Mouse (Mus musculus) neural tube, embryonic 14.5 days (tissue): ENCODE results near the gene Brd3os. TPM values are rescaled to one million over a fixed set of nuclear protein-coding genes. Genes with fewer than 3 reads are reported as not detected.

Experiments used
- ATAC-seq: fragments of 200-750 bp; cut with Nextera tagmentation; 2 replicates; pipeline ENCODE4 v1.8.0; 2017; ENCODE audit warnings: low read depth, mild to moderate bottlenecking, moderate TSS enrichment, moderate library complexity
- H3K27ac ChIP-seq: fragments of 300-500 bp; sonication (generic); 2 replicates; pipeline ENCODE4 v1.5.1; 2014; ENCODE audit warnings: low read depth, mild to moderate bottlenecking, control low read depth, low read length, moderate library complexity, mixed read lengths
- H3K27me3 ChIP-seq: fragments of 300-500 bp; sonication (generic); 2 replicates; pipeline ENCODE4 v1.6.1; 2014; ENCODE audit warnings: low read length; ENCODE audit not compliant: control insufficient read depth, insufficient read depth
- H3K36me3 ChIP-seq: fragments of 300-500 bp; sonication (generic); 2 replicates; pipeline ENCODE4 v1.6.1; 2014; ENCODE audit warnings: low read length, mixed read lengths; ENCODE audit not compliant: control insufficient read depth, insufficient read depth
- H3K4me1 ChIP-seq: fragments of 300-500 bp; sonication (generic); 2 replicates; pipeline ENCODE4 v1.6.1; 2014; ENCODE audit warnings: low read length; ENCODE audit not compliant: control insufficient read depth, insufficient read depth
- H3K4me2 ChIP-seq: fragments of 300-500 bp; sonication (generic); 2 replicates; pipeline ENCODE4 v1.6.1; 2014; ENCODE audit warnings: mild to moderate bottlenecking, low read depth, low read length, control low read depth
- H3K4me3 ChIP-seq: fragments of 300-500 bp; sonication (generic); 2 replicates; pipeline ENCODE4 v1.5.1; 2014; ENCODE audit warnings: low read depth, low read length, control low read depth, mixed read lengths
- H3K9ac ChIP-seq: fragments of 300-500 bp; sonication (generic); replicated peaks from 2 replicates; pipeline ENCODE4 v1.6.1; 2014; ENCODE audit warnings: low read depth, mild to moderate bottlenecking, control low read depth, low read length, mixed read lengths
- H3K9me3 ChIP-seq: fragments of 300-500 bp; sonication (generic); 2 replicates; pipeline ENCODE4 v1.6.1; 2016; ENCODE audit warnings: low read length; ENCODE audit not compliant: control insufficient read depth
- WGBS: fragments of 180-500 bp; shearing (Covaris S2); extraction: QIAGEN DNeasy Blood & Tissue Kit; methylation state at CpG from one replicate; pipeline ENCODE4 v1.1.7; 2014; 5-methylcytosine and 5-hydroxymethylcytosine counted together
- microRNA-seq: library from miRNA; unstranded; fragments of <30 nt; microRNA quantifications from one replicate; pipeline ENCODE4, GENCODE M21; 2016
- polyA plus RNA-seq: library from polyadenylated mRNA; unstranded; fragments of >200 nt; fragmentation: Nextera tagmentation; extraction: Ambion mirVana; gene quantifications from 2 replicates; pipeline ENCODE4 v1.2.1, GENCODE M21; 2014

Brd3os gene
- polyA plus RNA-seq, 1 experiment from 2014 or later = 51.2 TPM

DNA sequence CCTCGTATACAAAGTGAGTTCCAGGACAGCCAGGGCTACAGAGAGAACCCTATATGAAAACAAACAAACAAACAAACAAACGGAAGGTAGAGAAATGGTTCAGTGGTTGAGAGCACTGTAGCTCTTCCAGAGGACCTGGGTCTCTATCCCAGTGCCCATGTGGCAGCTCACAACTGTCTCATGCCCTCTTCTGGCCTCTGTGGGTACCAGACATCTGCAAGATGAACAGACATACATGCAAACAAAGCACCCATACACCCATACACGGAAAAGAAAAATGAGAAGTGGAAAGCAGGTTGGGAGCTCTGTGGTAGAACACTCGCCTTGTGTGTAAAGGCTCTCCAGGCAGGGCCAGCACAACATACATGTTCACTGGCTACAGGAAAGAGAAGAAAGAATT lies 38.2 kb downstream of the Brd3os start:
- Histone ChIP-seq H3K27me3 (no peaks in the 10 kb centered on the region), H3K4me3 (no peak overlapping the region), H3K36me3 (no peaks in the 10 kb centered on the region), H3K4me1 (no peaks in the 10 kb centered on the region), H3K9me3 (no peaks in the 10 kb centered on the region), H3K9ac (no peak overlapping the region), H3K4me2 (no peak overlapping the region), H3K27ac (no peak overlapping the region)
- no peak for ATAC-seq
- 77% methylated on average over 4 of the region's 4 CpGs for WGBS

DNA sequence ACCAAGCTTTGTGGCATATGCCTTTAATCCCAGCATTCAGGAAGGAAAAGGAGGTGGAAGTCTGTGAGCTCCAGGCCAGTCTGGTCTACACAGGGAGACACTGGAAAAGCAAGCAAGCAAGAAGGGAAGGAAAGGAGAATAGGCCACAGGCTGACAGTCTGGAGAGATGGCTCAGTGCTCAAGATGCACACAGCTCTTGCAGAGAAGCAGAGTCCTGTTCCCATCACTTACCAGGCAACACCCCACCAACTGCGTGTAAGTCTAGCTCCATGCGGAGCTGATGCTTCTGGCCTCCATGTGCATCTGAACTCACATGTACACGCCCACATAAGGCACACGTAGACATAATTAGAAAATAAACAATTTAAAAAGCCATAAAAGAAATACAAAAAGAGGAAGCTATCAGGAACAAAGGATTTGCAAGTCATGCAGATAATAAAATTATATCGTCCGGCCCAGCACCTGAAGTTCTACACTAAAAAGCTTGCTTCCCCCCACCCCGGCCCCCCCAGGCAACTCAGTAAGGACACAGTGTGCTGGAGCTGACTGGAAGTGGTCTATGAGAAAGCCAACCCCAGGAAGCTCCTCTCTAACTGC lies 40.2 kb downstream of the Brd3os start:
- 81% methylated on average over 7 of the region's 7 CpGs for WGBS
- H3K9me3 ChIP-seq = no peaks in the 10 kb centered on the region

DNA sequence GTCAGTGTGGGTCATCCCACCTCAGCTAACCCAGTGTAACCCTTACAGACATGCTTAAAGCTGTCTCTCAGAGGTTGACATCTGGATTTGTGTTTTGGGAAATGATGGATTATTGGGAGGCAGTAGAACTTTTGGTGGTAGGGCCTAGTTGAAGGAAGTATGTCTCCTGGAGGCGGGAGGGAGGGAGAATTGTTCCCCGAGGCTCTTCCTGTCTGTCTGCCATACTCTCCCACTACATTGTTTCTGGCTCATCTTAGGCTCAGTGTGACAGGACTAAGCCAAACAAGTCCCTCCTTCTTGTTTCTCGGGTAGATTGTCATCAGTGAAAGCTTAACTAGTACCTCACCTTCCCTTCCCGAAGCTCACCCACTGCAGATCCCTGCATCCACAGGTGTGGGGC lies 44.6 kb downstream of the Brd3os start:
- ATAC-seq = no peak
- Histone ChIP-seq H3K36me3 (no peaks in the 10 kb centered on the region), H3K27ac (no peak overlapping the region), H3K27me3 (no peaks in the 10 kb centered on the region), H3K4me2 (no peak overlapping the region), H3K9ac (no peak overlapping the region), H3K9me3 (no peaks in the 10 kb centered on the region), H3K4me1 (no peaks in the 10 kb centered on the region), H3K4me3 (no peak overlapping the region)
- WGBS = 76% methylated on average over 4 of the region's 4 CpGs

More for the DNA sequence above, 40.2 kb downstream of the Brd3os start:
- no peaks in the 10 kb centered on the region for H3K4me1 ChIP-seq
- no peaks in the 10 kb centered on the region for H3K36me3 ChIP-seq
- H3K27ac ChIP-seq = no peak overlapping the region
- no peak overlapping the region for H3K9ac ChIP-seq
- no peak for ATAC-seq
- no peak overlapping the region for H3K4me2 ChIP-seq
- H3K27me3 ChIP-seq = no peaks in the 10 kb centered on the region
- H3K4me3 ChIP-seq = no peak overlapping the region

DNA sequence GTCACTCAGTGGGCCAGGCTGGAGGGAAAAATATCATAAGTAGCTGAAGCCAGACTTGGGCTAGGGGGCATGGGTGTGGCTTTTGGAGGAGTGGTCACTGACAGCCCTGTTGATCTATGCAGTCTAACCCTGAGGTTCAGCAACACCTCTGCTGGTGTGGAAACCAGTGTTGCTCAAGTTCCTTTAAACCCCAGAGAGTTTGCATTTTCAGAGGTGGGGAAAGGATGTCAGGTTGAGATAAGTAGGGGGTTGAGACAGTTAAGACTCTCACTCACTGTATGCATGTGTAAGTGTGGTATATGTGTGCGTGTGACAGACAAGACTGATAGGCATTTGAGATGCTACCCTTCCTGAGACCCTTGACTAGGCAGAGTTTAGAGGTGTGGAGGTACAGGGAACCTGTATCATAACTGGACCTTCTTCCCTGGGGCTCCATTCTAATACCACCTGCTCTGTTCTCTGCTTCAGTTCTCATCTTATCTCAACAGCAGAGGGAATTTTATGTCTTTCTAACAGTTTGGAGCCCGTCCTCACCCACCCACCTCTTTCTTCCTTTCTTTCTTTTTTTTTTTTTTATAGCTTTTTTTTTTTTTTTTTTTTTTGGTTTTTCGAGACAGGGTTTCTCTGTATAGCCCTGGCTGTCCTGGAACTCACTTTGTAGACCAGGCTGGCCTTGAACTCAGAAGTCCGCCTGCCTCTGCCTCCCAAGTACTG lies 45.4 kb downstream of the Brd3os start:
- Histone ChIP-seq H3K36me3 (no peaks in the 10 kb centered on the region), H3K27ac (no peak overlapping the region), H3K4me3 (no peak overlapping the region), H3K4me2 (no peak overlapping the region), H3K4me1 (no peaks in the 10 kb centered on the region), H3K9ac (no peak overlapping the region), H3K27me3 (no peaks in the 10 kb centered on the region), H3K9me3 (no peaks in the 10 kb centered on the region)
- 83% methylated on average over 3 of the region's 4 CpGs for WGBS
- ATAC-seq = no peak

DNA sequence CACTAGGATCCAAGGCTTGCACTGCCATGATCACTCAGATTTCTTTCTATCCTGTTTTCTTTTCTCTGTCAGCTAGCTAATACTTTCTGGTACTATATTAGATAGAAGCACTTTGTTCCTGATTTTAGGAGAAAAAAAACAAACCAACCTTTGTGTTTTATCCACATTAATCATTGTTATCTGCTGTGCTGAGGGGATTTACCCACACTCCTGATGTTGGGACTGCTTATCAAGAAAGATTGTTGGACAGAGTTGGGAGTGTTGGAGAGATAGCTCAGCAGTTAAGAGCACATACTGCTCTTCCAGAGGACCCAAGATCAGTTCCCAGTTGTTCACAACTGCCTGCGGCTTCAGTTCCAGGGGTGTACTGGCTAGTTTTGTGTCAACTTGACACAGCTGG lies 46.2 kb downstream of the Brd3os start:
- H3K36me3 ChIP-seq = no peaks in the 10 kb centered on the region
- WGBS = 100% methylated on average over 1 of the region's 1 CpGs
- no peaks in the 10 kb centered on the region for H3K27me3 ChIP-seq
- no peaks in the 10 kb centered on the region for H3K9me3 ChIP-seq
- no peaks in the 10 kb centered on the region for H3K4me1 ChIP-seq
- H3K4me2 ChIP-seq = no peak overlapping the region
- H3K4me3 ChIP-seq = no peak overlapping the region
- H3K27ac ChIP-seq = no peak overlapping the region
- no peak overlapping the region for H3K9ac ChIP-seq
- no peak for ATAC-seq

DNA sequence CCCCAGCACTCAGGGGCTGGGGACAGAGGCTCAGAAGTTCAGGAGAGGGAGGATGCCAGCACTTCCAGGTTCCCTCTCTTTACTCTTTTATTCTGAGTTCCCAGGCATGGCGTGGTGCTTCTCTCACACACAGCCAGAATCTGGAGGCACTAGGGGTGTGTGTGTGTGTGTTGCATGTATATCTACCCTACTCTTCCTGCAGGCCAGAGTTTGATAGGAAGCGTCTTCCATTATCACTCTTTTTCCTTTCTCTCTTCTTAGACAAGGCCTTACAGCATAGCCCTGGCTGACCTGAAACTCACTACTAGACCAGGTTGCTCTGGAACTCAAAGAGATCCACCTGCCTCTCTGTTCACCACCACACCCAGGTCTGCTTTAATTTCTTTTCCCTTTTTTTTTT lies 48.8 kb downstream of the Brd3os start:
- Histone ChIP-seq H3K36me3 (no peaks in the 10 kb centered on the region), H3K27me3 (no peaks in the 10 kb centered on the region), H3K9ac (no peak overlapping the region), H3K9me3 (no peaks in the 10 kb centered on the region), H3K4me2 (no peak overlapping the region), H3K27ac (no peak overlapping the region), H3K4me3 (no peak overlapping the region), H3K4me1 (no peaks in the 10 kb centered on the region)
- ATAC-seq = no peak
- 93% methylated on average over 2 of the region's 2 CpGs for WGBS

Small RNAs within 50 kb of the gene (microRNA-seq; reads per million reads assigned to microRNA genes)
- gene Gm24049 = not detected
- gene Mir7578 = not detected

Other genes starting within 250 kb of the Brd3os start
- gene Sardh, start 194.0 kb upstream of the Brd3os start, polyA plus RNA-seq = 3.6 and 5.3 TPM in 2 replicates
- 14.5 and 18.7 TPM in 2 replicates for gene Vav2, start 15.3 kb upstream of the Brd3os start, polyA plus RNA-seq
- gene Brd3, start 65.3 kb downstream of the Brd3os start, polyA plus RNA-seq = 126 and 137 TPM in 2 replicates
- 37.1 and 42.5 TPM in 2 replicates for gene Wdr5, start 72.8 kb downstream of the Brd3os start, polyA plus RNA-seq
- gene Rxra, start 234.1 kb downstream of the Brd3os start, polyA plus RNA-seq = 1.6 and 2.7 TPM in 2 replicates